Mouse (Mus musculus) embryo, embryonic 9.5 days (tissue): Measurements from ENCODE around the gene Hdac10.
A peak's percentile ranks its signal among the peaks of the same experiment; 100 is the strongest.

Experiments used
- DNase-seq: peaks from one replicate; pipeline ENCODE4 v3.0.0-alpha.2; 2017; ENCODE audit errors: extremely low spot score

The Hdac10 gene

DNA sequence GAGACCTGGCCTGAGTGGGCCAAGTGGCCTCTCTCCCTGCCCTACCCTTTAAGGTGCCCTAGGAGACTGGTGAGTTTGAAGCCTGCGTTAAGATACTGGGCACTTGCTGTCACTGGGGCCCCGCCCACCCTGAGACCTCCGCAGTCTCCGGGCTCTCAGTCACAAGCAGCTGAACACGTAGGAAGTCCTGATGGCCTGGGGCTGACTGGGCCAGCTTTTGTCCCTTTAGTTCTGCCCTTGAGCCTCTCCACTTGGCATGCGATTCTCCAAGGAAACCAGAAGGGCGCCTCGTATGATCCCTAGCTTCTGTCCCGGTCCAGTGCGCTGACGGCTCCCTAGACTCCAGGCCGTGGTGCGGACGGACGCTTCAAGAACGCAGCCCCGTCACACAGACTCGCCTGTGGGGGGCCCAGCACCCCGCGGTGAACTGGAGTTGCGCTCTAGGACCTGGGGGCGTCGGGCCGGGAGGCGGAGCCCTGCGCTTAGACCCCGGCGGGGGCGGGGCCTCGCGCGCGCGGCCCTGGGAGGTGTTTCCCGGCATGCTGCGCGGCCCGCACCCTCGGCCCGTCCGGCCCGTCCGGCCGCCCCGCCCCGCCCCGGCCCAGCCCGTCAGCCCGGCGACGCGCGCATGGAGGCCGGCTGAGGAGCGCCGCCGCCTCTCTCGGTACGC is 52.9 kb downstream of the Hdac10 start:
- DNase-seq, result peak; percentile 91

DNA sequence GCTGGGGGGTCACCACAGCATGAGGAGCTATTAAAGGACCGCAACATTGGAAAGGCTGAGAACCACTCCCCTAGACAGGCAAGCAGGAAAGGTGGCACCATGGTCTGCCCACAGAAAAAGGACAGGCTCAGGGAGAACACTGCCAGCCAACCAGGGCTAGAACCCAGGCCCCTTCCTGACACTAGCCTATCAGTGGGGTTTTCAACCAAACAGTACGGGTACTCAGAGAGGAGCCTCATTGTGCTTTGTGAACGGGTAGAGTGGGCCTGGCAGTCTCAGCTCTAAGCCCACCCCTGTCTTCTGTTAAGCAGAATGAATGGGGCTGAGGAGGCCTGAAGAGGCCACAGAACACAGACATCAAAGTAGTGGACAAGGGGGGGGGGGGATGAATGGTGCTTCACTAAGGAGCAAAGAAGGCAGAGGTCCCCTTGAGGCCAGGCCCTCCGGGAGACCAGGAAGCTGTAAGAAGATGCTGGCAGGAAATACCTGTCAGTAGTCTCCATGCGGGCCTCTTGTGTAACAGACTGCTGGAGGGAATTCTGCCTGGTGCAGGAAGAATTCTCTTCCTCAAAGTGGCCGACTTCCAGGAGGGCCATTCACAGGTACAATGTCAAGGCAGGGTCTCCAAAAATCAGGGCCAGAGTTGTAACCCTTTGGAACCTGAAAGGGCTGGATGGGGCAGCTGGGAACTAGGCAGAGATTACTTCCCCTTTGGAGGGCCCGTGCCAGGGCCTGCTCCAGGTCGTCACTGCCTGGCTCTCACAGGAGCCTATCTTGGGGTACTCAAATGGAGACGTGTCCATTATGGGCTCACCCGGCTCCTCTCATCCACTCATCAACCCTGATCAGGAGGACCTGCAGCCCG is 53.7 kb downstream of the Hdac10 start, which contains the start of gene Trabd:
Trabd (plus strand) TSS at position 512 of the 865 bp plus-strand sequence.
- peak; percentile 39 for DNase-seq

DNA sequence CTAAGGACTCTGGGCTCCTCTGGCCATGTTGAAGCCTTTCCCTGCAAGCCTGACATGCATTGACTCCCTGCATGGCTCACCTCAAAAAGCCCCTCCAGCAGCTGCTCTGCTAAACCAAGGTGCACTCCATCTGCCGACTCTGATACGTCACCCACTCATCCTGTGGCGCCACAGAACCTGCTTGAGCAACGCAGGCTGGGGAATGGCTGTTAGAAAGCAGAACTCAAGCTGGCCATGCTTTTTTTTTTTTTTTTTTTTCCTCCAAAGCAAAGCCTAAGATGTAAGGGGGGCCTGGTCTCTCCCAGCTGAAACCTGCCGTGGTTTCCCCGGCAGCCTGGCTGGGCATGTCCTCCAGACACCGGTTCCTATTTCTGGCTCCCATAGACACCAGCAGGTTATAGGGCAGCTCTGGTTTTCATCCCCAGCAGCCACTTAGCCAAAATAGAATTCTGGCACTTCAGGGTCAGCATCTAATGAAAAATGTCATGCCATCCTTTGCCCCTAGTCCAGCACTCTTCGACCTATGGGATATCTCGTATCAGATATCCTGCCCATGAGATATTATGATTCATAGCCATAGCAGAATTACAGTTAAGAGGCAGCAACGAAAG is 54.4 kb downstream of the Hdac10 start:
- no peak for DNase-seq
